Comparison of ENCODE assay signal across 13 mouse cellular contexts in genomic region chr4:24213262-24214036, GRCm38 (mm10).
A peak's percentile ranks its signal among the peaks of the same experiment; 100 is the strongest.
DNase-seq lines count a peak whose midpoint lies in the region; ATAC-seq and TF ChIP-seq lines count a peak whose summit lies in the region.
"Had no signal": no experiment of that assay in that cellular context is flagged by ENCODE, and none has a peak within 500 bp of the region (broad histone marks: within the 10 kb centered on the region; RNA-seq: fewer than 3 reads in every experiment).

No protein-coding gene starts in this region.

- 62% methylated on average over 10 of the region's 10 CpGs for WGBS in embryonic facial prominence, embryonic 10.5 days
- WGBS in hindbrain, embryonic 12.5 days = 57% methylated on average over 10 of the region's 10 CpGs
- WGBS in midbrain, postnatal 0 days = 44% methylated on average over 10 of the region's 10 CpGs

- H3K27me3 ChIP-seq in embryonic facial prominence, embryonic 10.5 days (replicated peaks; ENCODE audit: low read depth, poor library complexity, severe bottlenecking) = no peaks in the 10 kb centered on the region
- H3K27me3 ChIP-seq in hindbrain, embryonic 12.5 days = no peaks in the 10 kb centered on the region
- H3K27me3 ChIP-seq in midbrain, postnatal 0 days (ENCODE audit: insufficient read depth, low read length) = no peaks in the 10 kb centered on the region
- H3K27me3 ChIP-seq: stomach, embryonic 15.5 days had no signal

- no peak overlapping the region for H3K4me3 ChIP-seq in embryonic facial prominence, embryonic 10.5 days
- no peak overlapping the region for H3K4me3 ChIP-seq in hindbrain, embryonic 12.5 days
- H3K4me3 ChIP-seq in midbrain, postnatal 0 days (ENCODE audit: low read depth, low read length) = no peak overlapping the region
- H3K4me3 ChIP-seq: heart, adult 2 months; stomach, embryonic 15.5 days had no signal

- H3K4me2 ChIP-seq in hindbrain, embryonic 12.5 days (replicated peaks) = no peak overlapping the region
- H3K4me2 ChIP-seq in midbrain, postnatal 0 days (ENCODE audit: low read depth, low read length, poor library complexity, severe bottlenecking) = no peak overlapping the region
- H3K4me2 ChIP-seq: stomach, embryonic 15.5 days had no signal

- peak; percentile 43; the same call in 1 of the 2 replicates for TF ChIP-seq CTCF in midbrain, postnatal 0 days (IDR thresholded peaks at IDR 0.05)

- H3K4me1 ChIP-seq in embryonic facial prominence, embryonic 10.5 days = 0 out of 2 replicates have a peak, but pooled peaks cover 3% of the 10 kb centered on the region
- H3K4me1 ChIP-seq in hindbrain, embryonic 12.5 days = peaks cover 3% of the 10 kb centered on the region
- H3K4me1 ChIP-seq in midbrain, postnatal 0 days (ENCODE audit: insufficient read depth, low read length) = no peaks in the 10 kb centered on the region
- H3K4me1 ChIP-seq: stomach, embryonic 15.5 days had no signal

- no peaks in the 10 kb centered on the region for H3K36me3 ChIP-seq in embryonic facial prominence, embryonic 10.5 days (replicated peaks)
- H3K36me3 ChIP-seq in hindbrain, embryonic 12.5 days = no peaks in the 10 kb centered on the region
- no peaks in the 10 kb centered on the region for H3K36me3 ChIP-seq in midbrain, postnatal 0 days (ENCODE audit: insufficient read depth, low read length)
- H3K36me3 ChIP-seq: stomach, embryonic 15.5 days had no signal

- peak; percentile 9 to 13 for DNase-seq in layer of hippocampus, adult 8-10 months (ENCODE audit: low spot score in 2 of 2)
- DNase-seq in layer of hippocampus, adult 9-10 months (ENCODE audit: low spot score) = no peak
- DNase-seq in embryonic facial prominence, embryonic 10.5 days (ENCODE audit: low spot score) = peak; percentile 12
- peak; percentile 13 for DNase-seq in midbrain, postnatal 0 days (ENCODE audit: low spot score)
- DNase-seq in ovary, adult 18-20 months (ENCODE audit: low spot score) = no peak
- DNase-seq in cerebellum, adult 8-10 months = no peak
- no peak for DNase-seq in kidney, postnatal 14 days
- DNase-seq: B cell, adult 2 months; heart, adult 2 months; liver, postnatal 0 days had no signal

- ATAC-seq in hindbrain, embryonic 12.5 days (ENCODE audit: low FRiP score) = 0 out of 2 replicates have a peak, but pooled peaks have one; percentile 46
- ATAC-seq in midbrain, postnatal 0 days (ENCODE audit: low FRiP score) = no peak
- ATAC-seq: liver, postnatal 0 days had no signal

- no peaks in the 10 kb centered on the region for H3K9me3 ChIP-seq in embryonic facial prominence, embryonic 10.5 days
- H3K9me3 ChIP-seq in hindbrain, embryonic 12.5 days (replicated peaks) = no peaks in the 10 kb centered on the region
- no peaks in the 10 kb centered on the region for H3K9me3 ChIP-seq in midbrain, postnatal 0 days (ENCODE audit: low read length)
- H3K9me3 ChIP-seq: stomach, embryonic 15.5 days had no signal

- no peak overlapping the region for H3K27ac ChIP-seq in embryonic facial prominence, embryonic 10.5 days (replicated peaks)
- H3K27ac ChIP-seq in hindbrain, embryonic 12.5 days = no peak overlapping the region
- H3K27ac ChIP-seq in midbrain, postnatal 0 days (ENCODE audit: low read depth, low read length) = no peak overlapping the region
- H3K27ac ChIP-seq: heart, adult 2 months; kidney, postnatal 0 days; stomach, embryonic 15.5 days had no signal

- no peak overlapping the region for H3K9ac ChIP-seq in hindbrain, embryonic 12.5 days
- H3K9ac ChIP-seq in midbrain, postnatal 0 days (replicated peaks; ENCODE audit: low read length, poor library complexity, severe bottlenecking) = no peak overlapping the region
- H3K9ac ChIP-seq: liver, postnatal 0 days; stomach, embryonic 15.5 days had no signal

Comparison
In these comparisons a context has a peak if more than half of its experiments do, and no peak if none do; other contexts are left out.
1. DNase-seq: peak in layer of hippocampus, adult 8-10 months (2 of 2), embryonic facial prominence, embryonic 10.5 days (single experiment) and midbrain, postnatal 0 days (single experiment); none in layer of hippocampus, adult 9-10 months (single experiment), ovary, adult 18-20 months (single experiment), cerebellum, adult 8-10 months (single experiment) and kidney, postnatal 14 days (single experiment).